32 mouse cellular contexts compared by ENCODE assay signal in genomic region chr2:112360012-112360780, GRCm38 (mm10). TPM values are rescaled to one million over a fixed set of nuclear protein-coding genes. Genes with fewer than 3 reads are reported as not detected.
A peak's percentile ranks its signal among the peaks of the same experiment; 100 is the strongest.
DNase-seq lines count a peak whose midpoint lies in the region; ATAC-seq and TF ChIP-seq lines count a peak whose summit lies in the region.
"Had no signal": no experiment of that assay in that cellular context is flagged by ENCODE, and none has a peak within 500 bp of the region (broad histone marks: within the 10 kb centered on the region; RNA-seq: fewer than 3 reads in every experiment).

No protein-coding gene starts in this region.

- H3K36me3 ChIP-seq in embryonic facial prominence, embryonic 11.5 days (replicated peaks; ENCODE audit: control insufficient read depth, insufficient read depth, low read depth, low read length), result peaks cover 8% of the 10 kb centered on the region
- H3K36me3 ChIP-seq in embryonic facial prominence, embryonic 10.5 days (replicated peaks), result peaks cover 89% of the 10 kb centered on the region
- H3K36me3 ChIP-seq in kidney, embryonic 15.5 days, result peaks cover 90% of the 10 kb centered on the region
- H3K36me3 ChIP-seq in lung, embryonic 14.5 days (ENCODE audit: insufficient read depth), result peaks cover 70% of the 10 kb centered on the region
- peaks cover 56% of the 10 kb centered on the region for H3K36me3 ChIP-seq in stomach, embryonic 14.5 days (ENCODE audit: control insufficient read depth, insufficient read depth, low read length)
- H3K36me3 ChIP-seq in stomach, postnatal 0 days (ENCODE audit: control insufficient read depth, insufficient read depth, low read length), result peaks cover 17% of the 10 kb centered on the region

- no peak for DNase-seq in embryonic facial prominence, embryonic 11.5 days (ENCODE audit: low spot score)
- no peak for DNase-seq in embryonic facial prominence, embryonic 10.5 days (ENCODE audit: low spot score)
- DNase-seq in kidney, adult 8-10 months, result no peak
- DNase-seq in lung, embryonic 14.5 days, result no peak
- no peak for DNase-seq in lung, postnatal 36 days
- no peak for DNase-seq in stomach, postnatal 0 days (ENCODE audit: low spot score)
- DNase-seq: adrenal gland, adult 2 months; adrenal gland, postnatal 36 days; cerebellum, adult 18-20 months; cerebellum, postnatal 10 days; gastrocnemius, adult 2 months; gastrocnemius, postnatal 36 days; heart, adult 2 months; kidney, adult 18-20 months; kidney, postnatal 4 days; retina, postnatal 1 day; right cerebral cortex, postnatal 14 days; thymus, postnatal 14 days had no signal

- ATAC-seq in embryonic facial prominence, embryonic 11.5 days (replicated peaks; ENCODE audit: insufficient number of reproducible peaks, low FRiP score, low TSS enrichment, low read depth), result 0 out of 2 replicates have a peak, but pooled peaks have one; percentile 29
- peak; percentile 81 for ATAC-seq in kidney, embryonic 15.5 days (replicated peaks; ENCODE audit: low FRiP score)
- ATAC-seq in lung, embryonic 14.5 days (ENCODE audit: insufficient read depth), result 0 out of 2 replicates have a peak, but pooled peaks have one; percentile 21
- ATAC-seq in stomach, embryonic 14.5 days (ENCODE audit: insufficient number of reproducible peaks, insufficient read depth, low FRiP score, low read depth), result no peak
- ATAC-seq in stomach, postnatal 0 days (ENCODE audit: low FRiP score, low TSS enrichment), result no peak
- ATAC-seq: activated CD4-positive, CD25-positive, alpha-beta regulatory T cell, adult 4 months; forebrain, embryonic 13.5 days; inflammation-experienced regulatory T-cells, adult 6 months; midbrain, embryonic 13.5 days had no signal

- no peaks in the 10 kb centered on the region for H3K4me1 ChIP-seq in embryonic facial prominence, embryonic 11.5 days (ENCODE audit: control insufficient read depth, insufficient read depth, low read length)
- no peaks in the 10 kb centered on the region for H3K4me1 ChIP-seq in embryonic facial prominence, embryonic 10.5 days
- H3K4me1 ChIP-seq in kidney, embryonic 15.5 days, result 0 out of 2 replicates have a peak, but pooled peaks cover 2% of the 10 kb centered on the region
- H3K4me1 ChIP-seq in lung, embryonic 14.5 days (ENCODE audit: insufficient read depth), result no peaks in the 10 kb centered on the region
- no peaks in the 10 kb centered on the region for H3K4me1 ChIP-seq in stomach, embryonic 14.5 days (ENCODE audit: control insufficient read depth, insufficient read depth, low read length)
- H3K4me1 ChIP-seq in stomach, postnatal 0 days (replicated peaks; ENCODE audit: control insufficient read depth, insufficient read depth), result no peaks in the 10 kb centered on the region
- H3K4me1 ChIP-seq: embryonic facial prominence, embryonic 15.5 days; forebrain, embryonic 13.5 days; heart, embryonic 12.5 days; liver, embryonic 15.5 days; megakaryocyte, embryonic 14.5 days; midbrain, embryonic 13.5 days; neural tube, embryonic 15.5 days; stomach, embryonic 15.5 days had no signal

- WGBS in embryonic facial prominence, embryonic 11.5 days, result 90% methylated on average over 12 of the region's 12 CpGs
- 93% methylated on average over 12 of the region's 12 CpGs for WGBS in embryonic facial prominence, embryonic 10.5 days
- WGBS in kidney, embryonic 15.5 days, result 58% methylated on average over 12 of the region's 12 CpGs
- WGBS in lung, embryonic 14.5 days, result 80% methylated on average over 12 of the region's 12 CpGs
- 86% methylated on average over 12 of the region's 12 CpGs for WGBS in stomach, embryonic 14.5 days
- 73% methylated on average over 12 of the region's 12 CpGs for WGBS in stomach, postnatal 0 days

- H3K9ac ChIP-seq in embryonic facial prominence, embryonic 11.5 days (replicated peaks; ENCODE audit: low read length), result no peak overlapping the region
- H3K9ac ChIP-seq in kidney, embryonic 15.5 days, result no peak overlapping the region
- no peak overlapping the region for H3K9ac ChIP-seq in lung, embryonic 14.5 days
- H3K9ac ChIP-seq in stomach, embryonic 14.5 days (replicated peaks; ENCODE audit: low read depth, low read length), result no peak overlapping the region
- no peak overlapping the region for H3K9ac ChIP-seq in stomach, postnatal 0 days (ENCODE audit: low read length)
- H3K9ac ChIP-seq: embryonic facial prominence, embryonic 15.5 days; forebrain, embryonic 13.5 days; heart, embryonic 12.5 days; hindbrain, embryonic 14.5 days; liver, embryonic 15.5 days; midbrain, embryonic 13.5 days; neural tube, embryonic 15.5 days; stomach, embryonic 15.5 days had no signal

- TF ChIP-seq CTCF in lung, embryonic 14.5 days (IDR thresholded peaks at IDR 0.05; ENCODE audit: low read depth), result no peak
- TF ChIP-seq CTCF in stomach, postnatal 0 days (IDR thresholded peaks at IDR 0.05; ENCODE audit: low read depth), result no peak

- H3K9me3 ChIP-seq in embryonic facial prominence, embryonic 11.5 days (replicated peaks; ENCODE audit: control insufficient read depth, low read length), result no peaks in the 10 kb centered on the region
- no peaks in the 10 kb centered on the region for H3K9me3 ChIP-seq in embryonic facial prominence, embryonic 10.5 days
- H3K9me3 ChIP-seq in kidney, embryonic 15.5 days (replicated peaks), result no peaks in the 10 kb centered on the region
- H3K9me3 ChIP-seq in lung, embryonic 14.5 days (ENCODE audit: low read depth, low read length), result no peaks in the 10 kb centered on the region
- H3K9me3 ChIP-seq in stomach, embryonic 14.5 days (ENCODE audit: control insufficient read depth, low read depth, low read length), result no peaks in the 10 kb centered on the region
- H3K9me3 ChIP-seq in stomach, postnatal 0 days (ENCODE audit: control insufficient read depth, low read length), result no peaks in the 10 kb centered on the region
- H3K9me3 ChIP-seq: embryonic facial prominence, embryonic 15.5 days; forebrain, embryonic 13.5 days; heart, embryonic 12.5 days; liver, embryonic 15.5 days; megakaryocyte, embryonic 14.5 days; midbrain, embryonic 13.5 days; neural tube, embryonic 15.5 days; stomach, embryonic 15.5 days had no signal

- H3K4me2 ChIP-seq in embryonic facial prominence, embryonic 11.5 days (ENCODE audit: low read depth, low read length), result no peak overlapping the region
- no peak overlapping the region for H3K4me2 ChIP-seq in kidney, embryonic 15.5 days
- no peak overlapping the region for H3K4me2 ChIP-seq in lung, embryonic 14.5 days
- H3K4me2 ChIP-seq in stomach, embryonic 14.5 days (replicated peaks; ENCODE audit: low read depth, low read length), result no peak overlapping the region
- no peak overlapping the region for H3K4me2 ChIP-seq in stomach, postnatal 0 days (replicated peaks; ENCODE audit: low read depth)
- H3K4me2 ChIP-seq: embryonic facial prominence, embryonic 15.5 days; forebrain, embryonic 13.5 days; heart, embryonic 12.5 days; hindbrain, embryonic 14.5 days; liver, embryonic 15.5 days; midbrain, embryonic 13.5 days; neural tube, embryonic 15.5 days; stomach, embryonic 15.5 days had no signal

- H3K27me3 ChIP-seq in embryonic facial prominence, embryonic 11.5 days (ENCODE audit: control insufficient read depth, insufficient read depth, low read length), result no peaks in the 10 kb centered on the region
- no peaks in the 10 kb centered on the region for H3K27me3 ChIP-seq in embryonic facial prominence, embryonic 10.5 days (replicated peaks; ENCODE audit: low read depth, poor library complexity, severe bottlenecking)
- no peaks in the 10 kb centered on the region for H3K27me3 ChIP-seq in kidney, embryonic 15.5 days
- H3K27me3 ChIP-seq in lung, embryonic 14.5 days (ENCODE audit: insufficient read depth, low read length), result no peaks in the 10 kb centered on the region
- H3K27me3 ChIP-seq in stomach, embryonic 14.5 days (ENCODE audit: control insufficient read depth, insufficient read depth, low read length), result no peaks in the 10 kb centered on the region
- H3K27me3 ChIP-seq in stomach, postnatal 0 days (ENCODE audit: control insufficient read depth, insufficient read depth, low read length), result no peaks in the 10 kb centered on the region
- H3K27me3 ChIP-seq: CH12.LX; embryonic facial prominence, embryonic 15.5 days; forebrain, embryonic 13.5 days; heart, embryonic 12.5 days; liver, embryonic 15.5 days; megakaryocyte, embryonic 14.5 days; midbrain, embryonic 13.5 days; neural tube, embryonic 15.5 days; stomach, embryonic 15.5 days had no signal

- no peak overlapping the region for H3K27ac ChIP-seq in embryonic facial prominence, embryonic 11.5 days (replicated peaks; ENCODE audit: low read depth, low read length)
- H3K27ac ChIP-seq in embryonic facial prominence, embryonic 10.5 days (replicated peaks), result no peak overlapping the region
- peak overlapping the region; percentile 28 for H3K27ac ChIP-seq in kidney, embryonic 15.5 days
- no peak overlapping the region for H3K27ac ChIP-seq in lung, embryonic 14.5 days (ENCODE audit: low read depth)
- 0 out of 2 replicates have a peak overlapping the region, but pooled peaks have one; percentile 21 for H3K27ac ChIP-seq in stomach, embryonic 14.5 days (ENCODE audit: low read length)
- no peak overlapping the region for H3K27ac ChIP-seq in stomach, postnatal 0 days (replicated peaks)
- H3K27ac ChIP-seq: embryonic facial prominence, embryonic 15.5 days; forebrain, embryonic 13.5 days; gastrocnemius, adult 2 months; heart, adult 2 months; hindbrain, embryonic 14.5 days; liver, embryonic 15.5 days; midbrain, embryonic 13.5 days; neural tube, embryonic 15.5 days; stomach, embryonic 15.5 days had no signal

- H3K4me3 ChIP-seq in embryonic facial prominence, embryonic 11.5 days (ENCODE audit: low read depth, low read length), result no peak overlapping the region
- no peak overlapping the region for H3K4me3 ChIP-seq in embryonic facial prominence, embryonic 10.5 days
- H3K4me3 ChIP-seq in kidney, embryonic 15.5 days (replicated peaks), result no peak overlapping the region
- no peak overlapping the region for H3K4me3 ChIP-seq in lung, embryonic 14.5 days (ENCODE audit: low read depth, low read length)
- no peak overlapping the region for H3K4me3 ChIP-seq in stomach, embryonic 14.5 days (ENCODE audit: low read depth, low read length)
- no peak overlapping the region for H3K4me3 ChIP-seq in stomach, postnatal 0 days (ENCODE audit: low read depth, low read length)
- H3K4me3 ChIP-seq: embryonic facial prominence, embryonic 15.5 days; forebrain, embryonic 13.5 days; gastrocnemius, adult 2 months; heart, adult 2 months; heart, embryonic 12.5 days; liver, embryonic 15.5 days; megakaryocyte, embryonic 14.5 days; midbrain, embryonic 13.5 days; neural tube, embryonic 15.5 days; stomach, embryonic 15.5 days had no signal

- TF ChIP-seq EP300 in stomach, postnatal 0 days (optimal IDR thresholded peaks at IDR 0.05), result no peak

RNA-seq across cellular contexts. Expression of gene Emc4, which starts 7.6 kb away (rescaled TPM):
- 93.3 and 107 TPM in 2 replicates for polyA plus RNA-seq in embryonic facial prominence, embryonic 11.5 days (2014; fragmentation: Nextera tagmentation; extraction: Ambion mirVana)
- polyA plus RNA-seq in embryonic facial prominence, embryonic 10.5 days (2016; fragmentation: Nextera tagmentation; extraction: Ambion mirVana), result 112 and 113 TPM in 2 replicates
- polyA plus RNA-seq in kidney, embryonic 15.5 days (2015; fragmentation: Nextera tagmentation; extraction: Ambion mirVana), result 120 and 123 TPM in 2 replicates
- 91.3 and 93.3 TPM in 2 replicates for polyA plus RNA-seq in lung, embryonic 14.5 days (2014; fragmentation: Nextera tagmentation; extraction: Ambion mirVana)
- 90.8 and 98.1 TPM in 2 replicates for polyA plus RNA-seq in stomach, embryonic 14.5 days (2014; fragmentation: Nextera tagmentation; extraction: Ambion mirVana)
- polyA plus RNA-seq in stomach, postnatal 0 days (2015; fragmentation: Nextera tagmentation; extraction: Ambion mirVana), result 120 and 123 TPM in 2 replicates

RNA-seq across cellular contexts. Expression of gene Katnbl1, which starts 18.8 kb away (rescaled TPM):
- 55.6 and 63.3 TPM in 2 replicates for polyA plus RNA-seq in embryonic facial prominence, embryonic 11.5 days (2014; fragmentation: Nextera tagmentation; extraction: Ambion mirVana)
- 43.6 and 44.2 TPM in 2 replicates for polyA plus RNA-seq in embryonic facial prominence, embryonic 10.5 days (2016; fragmentation: Nextera tagmentation; extraction: Ambion mirVana)
- polyA plus RNA-seq in kidney, embryonic 15.5 days (2015; fragmentation: Nextera tagmentation; extraction: Ambion mirVana), result 38.4 and 42.3 TPM in 2 replicates
- 44.0 and 44.6 TPM in 2 replicates for polyA plus RNA-seq in lung, embryonic 14.5 days (2014; fragmentation: Nextera tagmentation; extraction: Ambion mirVana)
- polyA plus RNA-seq in stomach, embryonic 14.5 days (2014; fragmentation: Nextera tagmentation; extraction: Ambion mirVana), result 47.7 and 49.3 TPM in 2 replicates
- 25.8 and 26.4 TPM in 2 replicates for polyA plus RNA-seq in stomach, postnatal 0 days (2015; fragmentation: Nextera tagmentation; extraction: Ambion mirVana)

Comparison
In these comparisons a context has a peak if more than half of its experiments do, and no peak if none do; other contexts are left out.
1. H3K27ac ChIP-seq: peak in kidney, embryonic 15.5 days (single experiment) and stomach, embryonic 14.5 days (single experiment); none in embryonic facial prominence, embryonic 11.5 days (single experiment), embryonic facial prominence, embryonic 10.5 days (single experiment), lung, embryonic 14.5 days (single experiment) and stomach, postnatal 0 days (single experiment).
2. ATAC-seq: peak in embryonic facial prominence, embryonic 11.5 days (single experiment), kidney, embryonic 15.5 days (single experiment) and lung, embryonic 14.5 days (single experiment); none in stomach, embryonic 14.5 days (single experiment) and stomach, postnatal 0 days (single experiment).